Mouse (Mus musculus) spleen, adult 2 months (tissue): ENCODE results near the gene Borcs7. TPM values are rescaled to one million over a fixed set of nuclear protein-coding genes. Genes with fewer than 3 reads are reported as not detected.

Experiments used
- DNase-seq, 2 experiments: peaks; one replicate each; pipeline versions ENCODE4 v3.0.0 to v3.0.0-alpha.2; 2012 to 2021; ENCODE audit warnings: low spot score in 2 of 2, low read depth in 1 of 2
- H3K27ac ChIP-seq: fragments of 200-500 bp; 2 replicates; pipeline ENCODE4 v1.5.1; 2012; ENCODE audit warnings: low read length, inconsistent platforms; ENCODE audit not compliant: insufficient read depth
- H3K27me3 ChIP-seq: fragments of 200-500 bp; 2 replicates; pipeline ENCODE4 v1.6.1; 2012; ENCODE audit warnings: mild to moderate bottlenecking, moderate library complexity, low read length, inconsistent platforms; ENCODE audit not compliant: control insufficient read depth, insufficient read depth
- H3K36me3 ChIP-seq: fragments of 200-500 bp; 2 replicates; pipeline ENCODE4 v1.6.1; 2012; ENCODE audit warnings: mild to moderate bottlenecking, low read length, inconsistent platforms; ENCODE audit not compliant: control insufficient read depth, insufficient read depth
- H3K4me1 ChIP-seq: fragments of 200-500 bp; 2 replicates; pipeline ENCODE4 v1.6.1; 2011; ENCODE audit warnings: inconsistent platforms; ENCODE audit not compliant: control insufficient read depth, insufficient read depth, insufficient read length
- H3K4me3 ChIP-seq: fragments of 200-500 bp; 2 replicates; pipeline ENCODE4 v1.5.1; 2011; ENCODE audit warnings: mild to moderate bottlenecking, inconsistent platforms; ENCODE audit not compliant: insufficient read depth, insufficient read length; ENCODE audit errors: extremely low read depth
- CTCF ChIP-seq: fragments of 200-500 bp; IDR thresholded peaks from 2 replicates; pipeline ENCODE4 v1.5.1; 2011; ENCODE audit warnings: mild to moderate bottlenecking, inconsistent platforms; ENCODE audit not compliant: insufficient read depth, insufficient read length, insufficient replicate concordance; ENCODE audit errors: extremely low read depth
- POLR2A ChIP-seq: fragments of 200-500 bp; IDR thresholded peaks from 2 replicates; pipeline ENCODE4 v1.6.1; 2011; ENCODE audit warnings: low read depth, low read length, inconsistent platforms
- WGBS: fragments of 180-500 bp; shearing (Covaris S2); methylation state at CpG from one replicate; pipeline ENCODE4 v1.1.7; 2018; 5-methylcytosine and 5-hydroxymethylcytosine counted together
- polyA plus RNA-seq: library from polyadenylated mRNA; depleted of rRNA; stranded (reverse); fragments of >200 nt; gene quantifications from 2 replicates; pipeline ENCODE4 v1.2.3, GENCODE M21; 2012

Gene Borcs7
- polyA plus RNA-seq, 1 experiment = 2.3 TPM

DNA sequence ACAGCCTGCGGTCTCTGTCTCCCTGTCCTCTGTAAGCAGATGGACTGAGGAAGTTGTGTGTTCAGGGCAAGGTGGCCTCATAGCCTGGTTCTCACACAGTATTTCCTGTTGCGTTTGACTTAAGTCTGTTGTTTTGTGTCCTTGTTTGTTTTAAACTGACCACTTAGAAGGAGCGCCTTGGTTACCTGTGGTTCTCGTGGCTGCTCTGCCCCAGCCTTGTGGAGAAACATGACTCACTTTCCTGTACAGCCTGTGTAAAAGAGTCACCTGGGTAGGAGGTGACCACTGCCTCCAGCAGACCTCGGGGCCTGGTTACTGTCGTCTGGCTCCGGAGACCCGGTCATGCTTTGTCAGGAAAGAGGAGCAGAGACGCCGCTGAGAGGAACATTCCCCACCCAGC, 34.1 kb upstream of the Borcs7 start:
- 89% methylated on average over 10 of the region's 10 CpGs for WGBS
- no peak overlapping the region for H3K4me3 ChIP-seq
- no peaks in the 10 kb centered on the region for H3K27me3 ChIP-seq
- TF ChIP-seq POLR2A (no peak), CTCF (no peak)
- DNase-seq = no peak
- peaks cover 2% of the 10 kb centered on the region for H3K4me1 ChIP-seq
- H3K36me3 ChIP-seq = peaks cover 36% of the 10 kb centered on the region
- H3K27ac ChIP-seq = no peak overlapping the region

- H3K4me3 ChIP-seq = no peak overlapping the region
- no peak overlapping the region for H3K27ac ChIP-seq
- no peak for TF ChIP-seq POLR2A
- TF ChIP-seq CTCF = no peak
- peaks cover 36% of the 10 kb centered on the region for H3K36me3 ChIP-seq
- WGBS = 91% methylated on average over 21 of the region's 21 CpGs
- DNase-seq = no peak
- H3K27me3 ChIP-seq = no peaks in the 10 kb centered on the region
- H3K4me1 ChIP-seq = peaks cover 2% of the 10 kb centered on the region
Observed at GRCm38 (mm10) chr19:46656151-46656840, 33.4 kb upstream of the Borcs7 start.

- H3K27me3 ChIP-seq = no peaks in the 10 kb centered on the region
- WGBS = 87% methylated on average over 3 of the region's 3 CpGs
- peaks cover 2% of the 10 kb centered on the region for H3K4me1 ChIP-seq
- no peak for DNase-seq
- TF ChIP-seq CTCF = peak; percentile 12; the same call in 1 of the 2 replicates
- no peak for TF ChIP-seq POLR2A
- no peak overlapping the region for H3K4me3 ChIP-seq
- H3K36me3 ChIP-seq = peaks cover 33% of the 10 kb centered on the region
- no peak overlapping the region for H3K27ac ChIP-seq
Observed at GRCm38 (mm10) chr19:46657339-46658020, 32.2 kb upstream of the Borcs7 start.

DNA sequence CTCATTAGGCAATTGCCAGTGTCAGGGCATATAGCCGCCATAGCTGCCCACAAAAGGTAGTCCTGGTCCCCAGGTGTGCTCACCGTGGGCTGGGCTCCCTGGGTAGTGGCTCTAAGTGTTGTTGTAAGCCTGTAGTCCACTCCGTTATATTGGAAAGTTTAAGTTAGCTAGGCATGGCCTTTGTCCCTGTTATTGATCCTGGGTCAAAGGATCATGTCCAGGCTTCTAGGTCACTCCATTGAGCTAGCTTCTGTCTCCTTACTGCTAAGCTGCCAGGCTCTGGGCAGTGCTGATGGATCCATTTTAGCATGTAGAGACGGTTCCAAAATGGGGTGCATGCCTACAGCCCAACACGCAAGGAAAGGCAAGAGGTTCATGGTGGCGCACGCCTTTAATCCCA, 31.4 kb upstream of the Borcs7 start:
- H3K27me3 ChIP-seq = no peaks in the 10 kb centered on the region
- peaks cover 30% of the 10 kb centered on the region for H3K36me3 ChIP-seq
- no peak for TF ChIP-seq CTCF
- no peak for TF ChIP-seq POLR2A
- WGBS = 92% methylated on average over 7 of the region's 7 CpGs
- no peak overlapping the region for H3K4me3 ChIP-seq
- H3K4me1 ChIP-seq = peaks cover 2% of the 10 kb centered on the region
- no peak for DNase-seq
- no peak overlapping the region for H3K27ac ChIP-seq

DNA sequence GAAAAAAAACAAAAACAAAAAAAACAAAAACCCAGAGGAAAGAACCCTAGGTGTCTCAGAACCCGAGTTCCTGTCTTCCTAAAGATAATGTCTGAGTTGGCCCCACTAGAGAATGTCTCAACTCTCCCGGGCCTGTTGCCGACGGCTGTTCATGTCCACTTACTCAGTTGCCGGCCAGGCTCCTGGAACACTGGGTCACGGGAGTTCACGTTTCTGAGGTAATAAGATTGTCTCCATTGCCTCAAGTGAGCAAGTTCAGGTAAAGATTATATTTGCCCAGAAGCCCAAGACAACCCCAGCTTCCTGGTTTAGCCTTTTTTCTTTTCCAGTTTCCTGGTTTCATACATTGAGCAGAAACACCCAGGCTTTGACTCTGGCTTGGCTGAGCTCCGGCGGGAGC, 30.9 kb upstream of the Borcs7 start:
- no peak overlapping the region for H3K27ac ChIP-seq
- H3K36me3 ChIP-seq = peaks cover 27% of the 10 kb centered on the region
- H3K4me1 ChIP-seq = peaks cover 2% of the 10 kb centered on the region; the same call in 1 of the 2 replicates
- no peak overlapping the region for H3K4me3 ChIP-seq
- DNase-seq = no peak
- WGBS = 89% methylated on average over 9 of the region's 9 CpGs
- no peaks in the 10 kb centered on the region for H3K27me3 ChIP-seq
- TF ChIP-seq CTCF (no peak), POLR2A (no peak)

- 64% methylated on average over 4 of the region's 4 CpGs for WGBS
- Histone ChIP-seq H3K4me1 (no peaks in the 10 kb centered on the region), H3K27me3 (no peaks in the 10 kb centered on the region), H3K36me3 (peaks cover 3% of the 10 kb centered on the region), H3K27ac (no peak overlapping the region), H3K4me3 (no peak overlapping the region)
- DNase-seq = no peak
- no peak for TF ChIP-seq CTCF
- TF ChIP-seq POLR2A = no peak
Observed at GRCm38 (mm10) chr19:46661511-46661910, 28.2 kb upstream of the Borcs7 start.

DNA sequence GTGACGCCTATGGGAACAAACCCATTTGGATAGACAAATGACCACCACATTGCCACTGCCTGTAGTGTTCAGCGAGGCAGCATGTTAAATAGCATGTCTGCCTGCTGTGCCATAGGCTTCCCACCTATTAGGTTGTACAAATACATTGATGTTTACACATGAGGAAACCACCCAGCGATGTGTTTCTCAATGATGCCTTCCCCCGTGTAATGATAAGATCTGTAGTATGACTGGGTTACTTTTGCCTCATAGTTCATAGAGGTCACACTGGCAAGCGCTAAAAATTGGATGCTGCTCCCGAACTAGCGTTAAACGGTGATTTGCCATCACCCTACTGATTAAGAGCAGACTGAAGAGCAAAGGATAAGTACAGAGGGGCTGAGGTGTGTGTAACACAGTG, 27.5 kb upstream of the Borcs7 start:
- TF ChIP-seq POLR2A (no peak), CTCF (no peak)
- 74% methylated on average over 8 of the region's 8 CpGs for WGBS
- no peaks in the 10 kb centered on the region for H3K27me3 ChIP-seq
- H3K36me3 ChIP-seq = no peaks in the 10 kb centered on the region
- no peak overlapping the region for H3K27ac ChIP-seq
- H3K4me3 ChIP-seq = no peak overlapping the region
- DNase-seq = no peak
- no peaks in the 10 kb centered on the region for H3K4me1 ChIP-seq
